Mouse (Mus musculus) midbrain, embryonic 16.5 days (tissue): ENCODE data around the gene Vrk1. TPM values are rescaled to one million over a fixed set of nuclear protein-coding genes. Genes with fewer than 3 reads are reported as not detected.

Experiments
- ATAC-seq: fragments of 200-750 bp; cut with Nextera tagmentation; 2 replicates; pipeline ENCODE4 v1.8.0; 2017; ENCODE audit warnings: moderate TSS enrichment
- H3K27ac ChIP-seq: fragments of 300-500 bp; sonication (generic); 2 replicates; pipeline ENCODE4 v1.5.1; 2014; ENCODE audit warnings: mild to moderate bottlenecking, low read length, mixed read lengths
- H3K27me3 ChIP-seq: fragments of 300-500 bp; sonication (generic); 2 replicates; pipeline ENCODE4 v1.6.1; 2014; ENCODE audit warnings: low read depth, low read length, mixed read lengths; ENCODE audit not compliant: control insufficient read depth, insufficient read depth
- H3K36me3 ChIP-seq: fragments of 300-500 bp; sonication (generic); 2 replicates; pipeline ENCODE4 v1.6.1; 2014; ENCODE audit warnings: mild to moderate bottlenecking, low read length, moderate library complexity, mixed read lengths; ENCODE audit not compliant: control insufficient read depth, insufficient read depth
- H3K4me1 ChIP-seq: fragments of 300-500 bp; sonication (generic); 2 replicates; pipeline ENCODE4 v1.6.1; 2014; ENCODE audit warnings: mild to moderate bottlenecking, low read length, mixed read lengths; ENCODE audit not compliant: control insufficient read depth, insufficient read depth
- H3K4me2 ChIP-seq: fragments of 300-500 bp; sonication (generic); 2 replicates; pipeline ENCODE4 v1.6.1; 2014; ENCODE audit warnings: mild to moderate bottlenecking, low read length, mixed read lengths
- H3K4me3 ChIP-seq: fragments of 300-500 bp; sonication (generic); 2 replicates; pipeline ENCODE4 v1.5.1; 2014; ENCODE audit warnings: low read depth, mild to moderate bottlenecking, low read length, moderate library complexity, mixed read lengths
- H3K9ac ChIP-seq: fragments of 300-500 bp; sonication (generic); 2 replicates; pipeline ENCODE4 v1.6.1; 2014; ENCODE audit warnings: low read depth, low read length, mixed read lengths
- H3K9me3 ChIP-seq: fragments of 300-500 bp; sonication (generic); replicated peaks from 2 replicates; pipeline ENCODE4 v1.6.1; 2014; ENCODE audit warnings: mild to moderate bottlenecking, low read length, mixed read lengths; ENCODE audit not compliant: control insufficient read depth, poor library complexity, severe bottlenecking
- WGBS: fragments of 180-500 bp; shearing (Covaris S2); extraction: QIAGEN DNeasy Blood & Tissue Kit; methylation state at CpG from one replicate; pipeline ENCODE4 v1.1.7; 2014; 5-methylcytosine and 5-hydroxymethylcytosine counted together
- polyA plus RNA-seq: library from polyadenylated mRNA; unstranded; fragments of >200 nt; fragmentation: Nextera tagmentation; extraction: Ambion mirVana; gene quantifications from 2 replicates; pipeline ENCODE4 v1.2.1, GENCODE M21; 2015

The Vrk1 gene
- polyA plus RNA-seq, 1 experiment from 2014 or later: 30.1 TPM

DNA sequence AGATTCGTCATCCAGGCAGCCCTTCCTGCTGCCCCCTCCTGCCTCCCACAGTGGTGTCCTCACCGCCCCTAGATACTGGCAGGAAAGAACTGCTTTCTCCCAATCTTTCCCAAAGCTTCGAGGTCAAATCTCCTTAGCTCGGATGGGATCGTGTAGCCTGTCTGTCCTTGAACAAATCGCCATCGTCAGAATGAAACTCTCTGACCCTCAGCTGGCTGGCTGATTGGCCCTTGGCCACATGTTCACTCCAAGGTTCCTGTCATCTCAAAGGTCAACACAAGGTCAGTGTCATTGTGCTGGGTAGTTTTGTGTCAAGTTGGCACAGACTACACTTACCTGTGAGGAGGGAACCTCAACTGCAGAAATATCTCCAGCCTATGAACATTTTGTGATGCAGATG lies 16.7 kb upstream of the Vrk1 start:
- H3K27me3 ChIP-seq: no peaks in the 10 kb centered on the region
- no peaks in the 10 kb centered on the region for H3K4me1 ChIP-seq
- 73% methylated on average over 7 of the region's 7 CpGs for WGBS
- H3K9ac ChIP-seq: no peak overlapping the region
- no peaks in the 10 kb centered on the region for H3K9me3 ChIP-seq
- no peak overlapping the region for H3K27ac ChIP-seq
- no peaks in the 10 kb centered on the region for H3K36me3 ChIP-seq
- no peak overlapping the region for H3K4me2 ChIP-seq
- no peak for ATAC-seq
- H3K4me3 ChIP-seq: no peak overlapping the region

DNA sequence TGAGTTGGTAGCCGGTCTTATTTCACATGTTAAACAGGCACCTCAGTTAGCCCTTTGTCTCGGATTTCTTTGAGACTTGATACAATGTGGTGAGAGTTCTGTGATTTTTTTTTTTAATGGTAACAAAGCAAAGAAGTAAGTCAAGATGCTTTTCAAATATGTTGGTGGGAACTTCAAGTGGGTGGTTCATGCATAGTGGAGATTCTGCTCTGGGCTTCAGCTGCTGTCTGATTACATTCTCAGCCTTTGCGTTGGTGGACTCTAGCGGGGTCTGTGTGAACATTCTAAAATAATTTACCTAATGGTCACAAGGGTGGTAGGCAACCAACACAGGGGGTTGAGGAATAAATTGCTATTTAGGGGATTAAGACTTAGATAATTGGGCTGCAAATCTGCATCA lies 14.1 kb upstream of the Vrk1 start:
- Histone ChIP-seq H3K4me3 (no peak overlapping the region), H3K9ac (no peak overlapping the region), H3K27me3 (no peaks in the 10 kb centered on the region), H3K36me3 (no peaks in the 10 kb centered on the region), H3K9me3 (no peaks in the 10 kb centered on the region), H3K27ac (no peak overlapping the region), H3K4me1 (no peaks in the 10 kb centered on the region), H3K4me2 (no peak overlapping the region)
- WGBS: 58% methylated on average over 4 of the region's 4 CpGs
- no peak for ATAC-seq

DNA sequence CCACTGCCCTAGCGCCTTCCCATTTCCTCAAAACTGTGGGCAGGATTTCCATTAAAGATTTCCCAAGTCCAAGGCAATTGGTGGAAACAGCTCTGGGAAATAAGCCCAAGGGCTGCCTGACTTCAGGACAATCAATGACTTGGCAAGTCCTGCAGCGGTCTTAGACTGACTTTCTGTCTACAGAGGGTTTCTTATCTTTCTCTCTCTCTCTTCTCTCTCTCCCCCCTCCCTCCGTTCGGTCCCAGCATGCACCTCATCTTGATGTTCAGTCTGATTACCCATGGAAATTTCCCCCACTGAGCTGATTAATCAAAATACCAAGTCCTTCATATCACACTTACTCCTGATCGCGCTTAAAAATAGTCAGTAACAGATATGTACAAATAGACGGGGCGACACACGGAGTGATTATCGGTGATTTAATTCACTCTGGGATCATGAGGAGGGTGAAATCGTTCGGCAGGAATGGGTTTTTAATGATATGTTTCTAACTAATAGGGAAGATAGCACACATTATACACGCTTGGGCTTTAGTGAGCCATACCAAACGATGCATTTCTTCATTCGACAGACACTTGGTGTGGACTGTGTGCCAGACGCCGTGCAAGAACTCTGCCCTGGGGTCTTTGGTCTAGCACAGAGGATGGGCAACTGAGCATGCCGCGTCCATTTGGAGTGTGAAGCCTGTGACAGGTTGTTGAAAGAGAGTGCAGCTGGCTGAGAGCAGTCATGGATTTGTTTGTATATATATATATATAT lies 12.8 kb upstream of the Vrk1 start:
- no peak overlapping the region for H3K4me3 ChIP-seq
- no peaks in the 10 kb centered on the region for H3K9me3 ChIP-seq
- ATAC-seq: no peak
- H3K4me2 ChIP-seq: no peak overlapping the region
- no peak overlapping the region for H3K27ac ChIP-seq
- H3K36me3 ChIP-seq: no peaks in the 10 kb centered on the region
- H3K9ac ChIP-seq: no peak overlapping the region
- no peaks in the 10 kb centered on the region for H3K4me1 ChIP-seq
- 79% methylated on average over 19 of the region's 19 CpGs for WGBS
- no peaks in the 10 kb centered on the region for H3K27me3 ChIP-seq

DNA sequence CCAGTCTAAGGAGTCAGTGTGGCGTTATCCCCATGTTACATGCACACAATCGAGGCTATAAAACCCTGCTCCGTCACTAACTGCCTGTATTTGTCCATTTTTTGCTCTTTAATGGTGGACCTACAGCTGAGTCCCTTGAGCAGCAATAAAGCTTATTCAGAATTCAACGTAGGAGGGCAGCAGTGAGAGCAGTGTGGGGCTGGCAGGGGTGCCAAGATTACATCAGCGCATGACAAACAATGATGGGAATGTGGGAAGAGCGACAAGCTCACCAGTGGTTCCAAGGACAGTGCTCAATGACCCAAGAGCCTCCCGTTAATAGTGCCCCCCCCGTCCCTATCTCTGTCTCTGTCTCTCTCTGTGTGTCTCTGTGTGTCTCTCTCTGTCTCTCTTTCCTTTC lies 8.3 kb upstream of the Vrk1 start:
- no peak overlapping the region for H3K4me3 ChIP-seq
- no peaks in the 10 kb centered on the region for H3K9me3 ChIP-seq
- no peaks in the 10 kb centered on the region for H3K36me3 ChIP-seq
- H3K4me2 ChIP-seq: no peak overlapping the region
- no peaks in the 10 kb centered on the region for H3K27me3 ChIP-seq
- WGBS: 67% methylated on average over 8 of the region's 8 CpGs
- no peak for ATAC-seq
- H3K27ac ChIP-seq: no peak overlapping the region
- no peaks in the 10 kb centered on the region for H3K4me1 ChIP-seq
- no peak overlapping the region for H3K9ac ChIP-seq

DNA sequence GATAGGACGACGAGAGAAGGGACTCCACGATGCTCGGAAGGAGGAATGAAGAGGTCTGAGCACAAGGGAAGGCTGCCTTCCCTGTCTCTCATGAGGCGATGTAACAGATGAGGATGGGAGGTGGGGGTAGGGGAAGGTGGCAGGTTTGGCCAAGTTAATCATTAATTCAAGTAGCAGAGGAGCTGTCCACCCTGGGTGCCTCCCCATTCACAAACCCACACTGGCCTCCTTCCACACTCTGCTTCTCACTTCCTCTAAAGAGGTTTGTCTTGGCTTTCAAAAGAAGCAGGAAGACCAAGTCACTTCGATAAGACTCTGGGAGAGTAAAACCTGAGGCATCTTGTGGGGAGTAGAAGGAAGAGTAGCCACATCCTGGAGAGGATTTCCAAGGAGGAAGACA lies 5.3 kb upstream of the Vrk1 start:
- Histone ChIP-seq H3K9ac (no peak overlapping the region), H3K4me3 (no peak overlapping the region), H3K27me3 (no peaks in the 10 kb centered on the region), H3K4me2 (no peak overlapping the region), H3K36me3 (no peaks in the 10 kb centered on the region), H3K27ac (no peak overlapping the region), H3K9me3 (no peaks in the 10 kb centered on the region), H3K4me1 (no peaks in the 10 kb centered on the region)
- no peak for ATAC-seq
- 83% methylated on average over 6 of the region's 6 CpGs for WGBS

DNA sequence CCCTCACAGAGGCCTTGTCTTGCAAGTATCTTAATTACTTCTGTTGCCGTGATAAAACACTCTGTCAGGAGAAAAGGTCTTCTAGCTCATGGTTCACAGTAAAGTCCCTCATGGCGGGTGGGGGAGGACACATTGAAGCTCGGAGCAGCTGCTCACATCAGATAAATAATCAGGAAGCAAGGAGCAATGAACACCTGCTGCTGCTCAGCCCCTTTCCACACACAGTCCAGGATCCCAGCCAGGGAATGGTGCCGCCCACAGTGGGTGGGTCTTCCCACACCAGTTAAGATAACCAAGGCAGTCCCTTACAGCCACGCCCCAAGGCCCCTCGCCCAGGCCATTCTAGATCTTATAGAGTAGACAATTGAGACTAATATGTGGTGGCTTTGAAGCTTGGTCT lies 3.8 kb upstream of the Vrk1 start:
- H3K9ac ChIP-seq: no peak overlapping the region
- no peak overlapping the region for H3K4me3 ChIP-seq
- H3K27me3 ChIP-seq: no peaks in the 10 kb centered on the region
- WGBS: 87% methylated on average over 6 of the region's 6 CpGs
- no peak overlapping the region for H3K27ac ChIP-seq
- H3K4me2 ChIP-seq: no peak overlapping the region
- H3K4me1 ChIP-seq: peaks cover 7% of the 10 kb centered on the region
- H3K9me3 ChIP-seq: no peaks in the 10 kb centered on the region
- ATAC-seq: no peak
- H3K36me3 ChIP-seq: no peaks in the 10 kb centered on the region

DNA sequence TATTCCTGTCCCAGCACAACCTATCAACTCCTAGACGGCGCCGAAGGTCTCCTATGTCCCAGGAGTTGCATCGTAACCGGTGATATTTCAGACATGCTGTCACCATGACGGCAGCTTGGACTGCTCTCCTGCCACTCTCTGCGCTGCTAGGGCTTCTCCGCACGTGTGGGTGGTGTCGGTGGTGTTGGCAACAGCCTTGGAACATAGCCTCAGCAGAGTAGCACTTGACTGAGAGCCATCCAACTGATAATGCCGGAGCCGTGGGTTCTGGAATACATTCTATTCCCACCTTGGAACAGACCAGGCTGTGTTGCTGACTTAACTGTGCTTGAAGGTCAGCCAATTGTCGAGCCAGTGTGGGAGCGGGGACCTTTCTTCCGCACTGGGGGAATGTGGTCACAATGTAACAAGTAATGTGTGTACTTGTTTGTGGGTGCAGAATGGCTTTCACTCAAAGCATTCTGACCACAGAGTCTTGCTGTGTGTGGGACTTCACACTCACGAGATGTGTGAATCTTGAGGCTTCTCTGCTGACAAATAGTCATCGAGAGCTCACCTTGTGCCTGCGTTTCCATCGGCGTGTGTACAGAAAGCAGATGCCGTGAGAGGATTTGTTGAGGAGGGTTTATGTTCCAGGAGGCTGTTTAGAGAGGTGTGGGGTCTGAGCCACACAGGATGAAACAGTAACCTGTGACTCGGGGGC lies 1.5 kb upstream of the Vrk1 start:
- Histone ChIP-seq H3K27ac (no peak overlapping the region), H3K36me3 (no peaks in the 10 kb centered on the region), H3K4me2 (no peak overlapping the region), H3K4me1 (peaks cover 13% of the 10 kb centered on the region), H3K9ac (no peak overlapping the region), H3K4me3 (no peak overlapping the region), H3K9me3 (no peaks in the 10 kb centered on the region), H3K27me3 (no peaks in the 10 kb centered on the region)
- ATAC-seq: no peak
- 89% methylated on average over 22 of the region's 22 CpGs for WGBS

DNA sequence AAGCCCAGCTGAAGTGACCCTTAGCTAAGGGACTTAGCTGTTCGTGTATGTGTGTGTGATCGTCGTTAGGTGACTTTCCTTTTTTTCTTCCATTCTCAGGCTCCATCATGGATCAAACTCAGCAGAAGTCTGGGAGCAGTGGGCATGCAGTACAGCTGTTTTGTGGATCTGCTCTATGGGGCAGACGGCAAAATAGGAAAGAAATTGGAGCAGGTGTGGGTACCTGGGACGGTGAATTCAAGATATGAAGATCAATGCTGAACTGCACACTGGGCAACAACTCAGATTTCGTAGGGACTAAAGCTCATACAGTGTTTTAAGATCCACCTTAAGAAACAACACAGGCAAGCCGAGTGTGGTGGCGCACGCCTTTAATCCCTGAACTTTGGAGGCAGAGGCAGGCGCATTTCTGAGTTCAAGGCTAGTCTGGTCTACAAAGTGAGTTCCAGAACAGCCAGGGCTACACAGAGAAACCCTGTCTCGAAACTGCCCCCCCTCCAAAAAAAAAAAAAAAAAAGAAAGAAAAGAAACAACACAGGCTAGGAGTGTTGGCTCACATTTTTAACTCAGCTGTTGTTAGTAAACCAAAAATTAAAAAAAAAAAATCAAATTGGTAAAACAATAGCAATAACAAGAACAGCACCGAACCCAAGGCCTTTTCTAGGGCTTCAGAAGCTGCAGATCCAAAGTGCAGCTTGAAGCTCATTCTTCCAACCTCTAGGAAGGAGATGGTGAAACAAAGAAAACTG lies 732 bp upstream of the Vrk1 start:
- no peaks in the 10 kb centered on the region for H3K36me3 ChIP-seq
- WGBS: 83% methylated on average over 12 of the region's 12 CpGs
- H3K9me3 ChIP-seq: no peaks in the 10 kb centered on the region
- ATAC-seq: peak; percentile 26; the same call in 1 of the 2 replicates
- H3K4me1 ChIP-seq: peaks cover 13% of the 10 kb centered on the region
- H3K27me3 ChIP-seq: no peaks in the 10 kb centered on the region
- H3K4me2 ChIP-seq: peak overlapping the region; percentile 49
- H3K27ac ChIP-seq: 0 out of 2 replicates have a peak overlapping the region, but pooled peaks have one; percentile 47
- peak overlapping the region; percentile 90 for H3K4me3 ChIP-seq
- H3K9ac ChIP-seq: no peak overlapping the region; the same call in 1 of the 2 replicates

DNA sequence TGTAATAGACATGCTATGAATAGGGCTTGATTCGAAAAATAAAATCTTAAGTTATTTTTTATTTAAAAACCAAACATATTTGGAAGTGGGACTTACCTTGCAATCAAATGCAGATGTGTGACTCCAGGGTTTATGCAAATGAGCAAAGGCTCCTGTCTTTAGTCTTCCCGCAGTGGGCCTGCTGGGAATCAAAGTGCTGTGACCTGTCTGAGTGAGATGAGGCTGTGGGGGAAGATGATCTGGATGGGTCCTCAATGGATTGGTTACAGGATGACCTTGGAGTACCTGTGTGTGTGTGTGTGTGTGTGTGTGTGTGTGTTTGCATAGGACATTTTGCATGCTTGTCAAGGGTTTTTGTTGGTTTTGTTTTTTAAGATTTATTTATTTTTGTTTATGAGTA lies 2.1 kb downstream of the Vrk1 start:
- no peaks in the 10 kb centered on the region for H3K36me3 ChIP-seq
- H3K9me3 ChIP-seq: no peaks in the 10 kb centered on the region
- no peak overlapping the region for H3K27ac ChIP-seq
- H3K4me2 ChIP-seq: no peak overlapping the region
- H3K9ac ChIP-seq: no peak overlapping the region
- no peak overlapping the region for H3K4me3 ChIP-seq
- 67% methylated on average over 2 of the region's 2 CpGs for WGBS
- ATAC-seq: no peak
- peaks cover 13% of the 10 kb centered on the region for H3K4me1 ChIP-seq
- H3K27me3 ChIP-seq: no peaks in the 10 kb centered on the region
